Mouse (Mus musculus): ENCODE data around the gene Krt14.

Krt14 gene

DNA sequence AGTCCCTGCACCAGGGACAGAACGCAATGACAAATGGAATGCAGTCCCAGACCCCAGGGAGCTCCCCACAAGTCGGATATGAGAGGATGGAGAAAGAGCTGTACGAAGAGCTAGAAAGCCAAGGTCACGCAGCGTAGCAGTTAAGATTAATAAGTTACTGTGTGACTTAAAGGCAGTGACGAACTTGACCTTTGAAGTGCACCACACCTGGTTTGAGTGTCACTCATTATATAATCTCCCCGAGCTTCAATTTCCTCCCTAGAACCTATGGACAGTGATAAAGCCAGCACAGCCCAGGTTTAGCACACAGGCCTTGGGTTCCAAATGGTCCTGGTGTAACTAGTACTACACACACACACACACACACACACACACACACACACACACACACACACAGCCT is 43.0 kb downstream of the Krt14 start:
- DNase-seq (ENCODE audit: low spot score) = no peak

DNA sequence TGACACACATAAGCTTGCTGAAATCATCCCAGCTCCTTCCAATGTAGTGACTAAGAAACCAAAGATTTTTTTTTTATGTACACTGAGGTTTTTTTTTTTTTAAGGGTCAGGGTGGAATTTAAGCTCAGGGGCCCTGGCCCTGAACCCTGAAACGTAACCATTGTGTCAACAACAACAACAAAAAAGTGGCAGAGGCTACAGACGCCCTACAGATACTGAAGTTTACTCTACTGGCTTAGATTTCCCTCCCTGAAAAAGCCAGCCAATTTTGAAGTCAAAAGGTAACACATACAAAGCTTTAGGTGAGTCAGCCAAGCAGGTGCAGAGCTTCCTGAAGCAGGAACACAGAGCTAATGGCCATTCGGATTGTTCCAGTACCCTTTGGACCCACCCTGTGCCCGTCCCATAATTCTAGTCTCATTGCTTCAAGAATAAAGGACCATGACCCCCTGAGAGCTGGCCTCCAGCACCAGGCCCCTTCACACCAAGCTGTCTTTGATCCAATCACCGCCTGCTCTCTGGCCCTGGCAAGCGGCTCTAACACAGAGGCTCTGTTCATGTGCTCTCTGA is 49.4 kb downstream of the Krt14 start:
- DNase-seq (ENCODE audit: low spot score) = no peak

- no peak for DNase-seq (ENCODE audit: low spot score)
These were observed 50.0 kb downstream of the Krt14 start for GRCm38 (mm10) chr11:100157331-100157730.

- no peak for DNase-seq (ENCODE audit: low spot score)
These were observed 51.7 kb downstream of the Krt14 start for GRCm38 (mm10) chr11:100155497-100156255.
